Mouse (Mus musculus) brain, embryonic 14.5 days (tissue): ENCODE measurements around the gene Vwf. TPM values are rescaled to one million over a fixed set of nuclear protein-coding genes. Genes with fewer than 3 reads are reported as not detected.

Experiments used
- DNase-seq: peaks from one replicate; pipeline ENCODE4 v3.0.0-alpha.2; 2011; ENCODE audit warnings: low read depth
- CTCF ChIP-seq: fragments of 200-500 bp; IDR thresholded peaks from 2 replicates; pipeline ENCODE4 v1.5.1; 2012; ENCODE audit warnings: inconsistent platforms, mild to moderate bottlenecking, moderate library complexity, borderline replicate concordance; ENCODE audit not compliant: insufficient read depth, insufficient read length; ENCODE audit errors: extremely low read depth
- POLR2A ChIP-seq: fragments of 200-500 bp; IDR thresholded peaks from 2 replicates; pipeline ENCODE4 v1.6.1; 2012; ENCODE audit warnings: mild to moderate bottlenecking, inconsistent platforms, borderline replicate concordance; ENCODE audit not compliant: poor library complexity, insufficient read depth, insufficient read length, severe bottlenecking; ENCODE audit errors: extremely low read depth
- polyA plus RNA-seq: library from polyadenylated mRNA; depleted of rRNA; stranded (reverse); fragments of >200 nt; gene quantifications from 2 replicates; pipeline ENCODE4 v1.2.3, GENCODE M21; 2012; rRNA removed

The Vwf gene
- polyA plus RNA-seq, 1 experiment, result 18.9 TPM

- DNase-seq, result peak; percentile 47
Measured at GRCm38 (mm10) chr6:125727484-125727911, 180.9 kb downstream of the Vwf start.

GRCm38 (mm10) chr6:125729471-125729870, 182.9 kb downstream of the Vwf start:
- TF ChIP-seq POLR2A (no peak), CTCF (no peak)
- DNase-seq, result no peak

More at GRCm38 (mm10) chr6:125727484-125727911, 180.9 kb downstream of the Vwf start:
- no peak for TF ChIP-seq CTCF
- TF ChIP-seq POLR2A, result no peak

GRCm38 (mm10) chr6:125729986-125730535, 183.5 kb downstream of the Vwf start:
- DNase-seq, result no peak
- TF ChIP-seq POLR2A (no peak), CTCF (no peak)

Other genes with a start within 250 kb of the Vwf start
- gene Ltbr, start 232.9 kb upstream of the Vwf start, polyA plus RNA-seq, result 14.2 and 20.7 TPM in 2 replicates
- 0.54 and 0.62 TPM in 2 replicates for gene Scnn1a, start 226.1 kb upstream of the Vwf start, polyA plus RNA-seq
- 18.5 and 19.4 TPM in 2 replicates for gene Tnfrsf1a, start 197.4 kb upstream of the Vwf start, polyA plus RNA-seq
- gene Plekhg6, start 166.0 kb upstream of the Vwf start, polyA plus RNA-seq, result 0.13 and 0.23 TPM in 2 replicates
- gene Cd9, start 52.0 kb upstream of the Vwf start, polyA plus RNA-seq, result 47.3 and 57.2 TPM in 2 replicates
- 0.18 and 0.24 TPM in 2 replicates for gene Ano2, start 143.6 kb downstream of the Vwf start, polyA plus RNA-seq